Mouse (Mus musculus): ENCODE measurements around the gene Smim10l1. TPM values are rescaled to one million over a fixed set of nuclear protein-coding genes. Genes with fewer than 3 reads are reported as not detected.

Gene Smim10l1
- polyA plus RNA-seq (2015; fragmentation: Nextera tagmentation; extraction: Ambion mirVana) = 133 and 138 TPM in 2 replicates

DNA sequence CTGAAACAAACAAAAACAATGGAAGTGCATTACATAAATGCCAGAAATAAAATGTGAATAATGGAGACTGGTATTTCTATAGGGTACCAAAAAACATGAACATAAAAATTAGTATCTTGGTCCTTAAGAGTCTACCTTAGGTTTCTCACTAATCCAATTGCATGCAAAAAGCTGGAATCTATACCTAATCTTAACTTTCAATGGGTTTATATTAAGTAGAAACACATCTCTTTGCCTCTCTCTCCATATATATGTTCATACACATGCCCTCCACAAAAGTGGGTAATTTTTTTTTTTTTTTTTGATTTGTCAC lies at the start of gene Smim10l1:
Gene Smim10l1, plus strand, starts transcription at position 301 of the 313 bp plus-strand sequence.
- Histone ChIP-seq H3K36me3 (peaks cover 1% of the 10 kb centered on the region; the same call in 1 of the 2 replicates), H3K4me2 (peak within 1 kb of the TSS; percentile 68), H3K27me3 (no peaks in the 10 kb centered on the region), H3K4me3 (peak within 1 kb of the TSS; percentile 69), H3K4me1 (replicated peaks) (peaks cover 5% of the 10 kb centered on the region; the same call in 1 of the 2 replicates), H3K27ac (peak within 1 kb of the TSS; percentile 100), H3K9ac (peak within 1 kb of the TSS; percentile 93), H3K9me3 (no peaks in the 10 kb centered on the region)
- ATAC-seq (ENCODE audit: low FRiP score) = no peak

DNA sequence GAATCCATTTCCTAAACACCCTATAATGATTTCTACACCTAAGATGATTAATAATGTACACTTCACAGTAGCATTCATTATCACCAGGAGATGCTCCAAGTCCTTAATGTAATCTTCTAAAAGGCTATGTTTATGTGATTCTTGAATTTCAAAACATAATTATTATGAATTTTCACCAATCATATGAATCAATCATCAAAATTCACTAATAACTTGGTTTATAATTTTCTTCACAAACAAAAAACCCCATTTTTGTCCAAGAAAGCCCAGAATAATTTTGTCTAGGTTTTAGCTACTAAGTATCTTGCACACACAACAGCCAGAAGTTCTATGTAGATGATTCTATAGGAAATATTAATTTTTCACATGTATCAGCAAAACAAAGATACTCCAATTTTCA lies 49.0 kb upstream of the Smim10l1 start, which contains the start of gene Tas2r140:
Gene Tas2r140, minus strand, starts transcription at position 101 of the 400 bp plus-strand sequence.
- ATAC-seq (ENCODE audit: low FRiP score) = no peak
- no peaks in the 10 kb centered on the region for H3K4me1 ChIP-seq (replicated peaks)
- no peaks in the 10 kb centered on the region for H3K9me3 ChIP-seq
- H3K36me3 ChIP-seq = no peaks in the 10 kb centered on the region
- H3K9ac ChIP-seq = no peak within 1 kb of the TSS
- H3K4me2 ChIP-seq = no peak within 1 kb of the TSS
- no peaks in the 10 kb centered on the region for H3K27me3 ChIP-seq
- no peak within 1 kb of the TSS for H3K27ac ChIP-seq
- H3K4me3 ChIP-seq = no peak within 1 kb of the TSS

- Histone ChIP-seq H3K9me3 (no peaks in the 10 kb centered on the region), H3K36me3 (no peaks in the 10 kb centered on the region), H3K4me3 (no peak overlapping the region), H3K9ac (no peak overlapping the region), H3K4me2 (no peak overlapping the region), H3K27ac (no peak overlapping the region), H3K4me1 (replicated peaks) (no peaks in the 10 kb centered on the region), H3K27me3 (no peaks in the 10 kb centered on the region)
- WGBS = 76% methylated on average over 8 of the region's 8 CpGs
- ATAC-seq (ENCODE audit: low FRiP score) = no peak
These were observed 12.5 kb upstream of the Smim10l1 start for GRCm38 (mm10) chr6:133092226-133092625.

GRCm38 (mm10) chr6:133102430-133102829 lies 2.3 kb upstream of the Smim10l1 start:
- Histone ChIP-seq H3K36me3 (no peaks in the 10 kb centered on the region), H3K4me1 (replicated peaks) (peaks cover 5% of the 10 kb centered on the region; the same call in 1 of the 2 replicates), H3K9me3 (no peaks in the 10 kb centered on the region), H3K9ac (no peak overlapping the region), H3K4me3 (no peak overlapping the region), H3K4me2 (no peak overlapping the region), H3K27ac (no peak overlapping the region), H3K27me3 (no peaks in the 10 kb centered on the region)
- WGBS = 57% methylated on average over 1 of the region's 1 CpGs
- ATAC-seq (ENCODE audit: low FRiP score) = no peak

GRCm38 (mm10) chr6:133104922-133105859 lies 482 bp downstream of the Smim10l1 start:
- 1% methylated on average over 62 of the region's 62 CpGs for WGBS
- Histone ChIP-seq H3K9me3 (no peaks in the 10 kb centered on the region), H3K27ac (peak overlapping the region; percentile 100), H3K27me3 (no peaks in the 10 kb centered on the region), H3K9ac (peak overlapping the region; percentile 93), H3K4me3 (peak overlapping the region; percentile 69), H3K36me3 (peaks cover 7% of the 10 kb centered on the region; the same call in 1 of the 2 replicates), H3K4me2 (peak overlapping the region; percentile 68), H3K4me1 (replicated peaks) (peaks cover 5% of the 10 kb centered on the region; the same call in 1 of the 2 replicates)
- peak; percentile 98 for ATAC-seq (ENCODE audit: low FRiP score)

Other genes with a start within 250 kb of the Smim10l1 start
- not detected in 2 replicates for gene Tas2r116, start 249.5 kb upstream of the Smim10l1 start, polyA plus RNA-seq (2015; fragmentation: Nextera tagmentation; extraction: Ambion mirVana)
- gene Tas2r110, start 236.9 kb upstream of the Smim10l1 start, polyA plus RNA-seq (2015; fragmentation: Nextera tagmentation; extraction: Ambion mirVana) = not detected in 2 replicates
- gene Tas2r113, start 211.9 kb upstream of the Smim10l1 start, polyA plus RNA-seq (2015; fragmentation: Nextera tagmentation; extraction: Ambion mirVana) = not detected in 2 replicates
- not detected in 2 replicates for gene Tas2r125, start 195.3 kb upstream of the Smim10l1 start, polyA plus RNA-seq (2015; fragmentation: Nextera tagmentation; extraction: Ambion mirVana)
- gene Tas2r129, start 153.8 kb upstream of the Smim10l1 start, polyA plus RNA-seq (2015; fragmentation: Nextera tagmentation; extraction: Ambion mirVana) = not detected in 2 replicates
- gene Tas2r131, start 147.0 kb upstream of the Smim10l1 start, polyA plus RNA-seq (2015; fragmentation: Nextera tagmentation; extraction: Ambion mirVana) = not detected in 2 replicates
- not detected in 2 replicates for gene Tas2r109, start 123.9 kb upstream of the Smim10l1 start, polyA plus RNA-seq (2015; fragmentation: Nextera tagmentation; extraction: Ambion mirVana)
- gene Tas2r103, start 67.8 kb upstream of the Smim10l1 start, polyA plus RNA-seq (2015; fragmentation: Nextera tagmentation; extraction: Ambion mirVana) = not detected in 2 replicates
- not detected in 2 replicates for gene Tas2r140, start 49.1 kb upstream of the Smim10l1 start, polyA plus RNA-seq (2015; fragmentation: Nextera tagmentation; extraction: Ambion mirVana)
- gene 5530400C23Rik, start 187.3 kb downstream of the Smim10l1 start, polyA plus RNA-seq (2015; fragmentation: Nextera tagmentation; extraction: Ambion mirVana) = not detected in 2 replicates

Data from hindbrain, embryonic 13.5 days (tissue).